Mouse (Mus musculus) neural tube, embryonic 13.5 days (tissue): Measurements from ENCODE around the gene Cd300lf. TPM values are rescaled to one million over a fixed set of nuclear protein-coding genes. Genes with fewer than 3 reads are reported as not detected.

Source experiments
- ATAC-seq: fragments of 200-750 bp; cut with Nextera tagmentation; 2 replicates; pipeline ENCODE4 v1.8.0; 2017; ENCODE audit warnings: low read depth, mild to moderate bottlenecking, moderate TSS enrichment, moderate library complexity
- H3K27ac ChIP-seq: fragments of 300-500 bp; sonication (generic); replicated peaks from 2 replicates; pipeline ENCODE4 v1.5.1; 2015; ENCODE audit warnings: moderate library complexity, mild to moderate bottlenecking, inconsistent platforms
- H3K27me3 ChIP-seq: fragments of 300-500 bp; sonication (generic); 2 replicates; pipeline ENCODE4 v1.6.1; 2015; ENCODE audit warnings: mild to moderate bottlenecking, inconsistent platforms
- H3K36me3 ChIP-seq: fragments of 300-500 bp; sonication (generic); 2 replicates; pipeline ENCODE4 v1.6.1; 2015; ENCODE audit warnings: mild to moderate bottlenecking, inconsistent platforms
- H3K4me1 ChIP-seq: fragments of 300-500 bp; sonication (generic); replicated peaks from 2 replicates; pipeline ENCODE4 v1.6.1; 2015; ENCODE audit warnings: inconsistent platforms
- H3K4me2 ChIP-seq: fragments of 300-500 bp; sonication (generic); 2 replicates; pipeline ENCODE4 v1.6.1; 2015; ENCODE audit warnings: inconsistent platforms, mild to moderate bottlenecking, moderate library complexity
- H3K4me3 ChIP-seq: fragments of 300-500 bp; sonication (generic); 2 replicates; pipeline ENCODE4 v1.5.1; 2015; ENCODE audit warnings: mild to moderate bottlenecking, inconsistent platforms
- H3K9ac ChIP-seq: fragments of 300-500 bp; sonication (generic); 2 replicates; pipeline ENCODE4 v1.6.1; 2015; ENCODE audit warnings: moderate library complexity, mild to moderate bottlenecking, inconsistent platforms
- H3K9me3 ChIP-seq: fragments of 300-500 bp; sonication (generic); 2 replicates; pipeline ENCODE4 v1.6.1; 2016; ENCODE audit warnings: inconsistent platforms
- WGBS: fragments of 180-500 bp; shearing (Covaris S2); methylation state at CpG from one replicate; pipeline ENCODE4 v1.1.7; 2015; 5-methylcytosine and 5-hydroxymethylcytosine counted together
- polyA plus RNA-seq: library from polyadenylated mRNA; unstranded; fragments of >200 nt; fragmentation: Nextera tagmentation; extraction: Ambion mirVana; gene quantifications from 2 replicates; pipeline ENCODE4 v1.2.1, GENCODE M21; 2015

Gene Cd300lf
- polyA plus RNA-seq, 1 experiment from 2014 or later, result 0.14 TPM

DNA sequence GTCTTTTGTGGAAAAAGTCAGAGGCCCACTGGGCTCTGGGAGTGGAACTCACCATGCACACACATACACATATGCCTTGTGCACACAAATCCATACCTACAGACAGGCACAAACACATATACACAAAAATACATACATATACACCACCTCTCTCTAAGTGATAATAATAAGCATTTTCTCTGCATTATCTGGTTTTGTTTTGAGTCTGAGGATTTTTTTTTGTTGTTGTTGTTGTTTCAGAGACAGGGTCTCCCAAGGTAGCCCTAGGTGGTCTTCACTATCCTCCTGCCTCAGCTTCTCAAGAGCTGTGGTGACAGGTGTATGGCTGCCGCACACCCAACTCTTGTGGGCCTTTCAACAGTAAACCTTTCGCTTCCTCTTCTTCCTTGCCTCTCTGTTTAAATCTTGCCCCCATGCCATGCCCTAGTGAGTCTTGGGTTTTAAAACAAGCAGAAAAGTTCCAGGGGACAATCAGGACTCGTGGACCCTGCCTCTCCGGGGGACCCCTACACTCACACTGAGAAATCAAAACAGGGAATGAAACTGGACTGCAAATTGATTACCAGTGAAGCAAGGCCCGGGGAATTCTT, 33.7 kb downstream of the Cd300lf start:
- Histone ChIP-seq H3K9me3 (no peaks in the 10 kb centered on the region), H3K9ac (no peak overlapping the region), H3K36me3 (no peaks in the 10 kb centered on the region), H3K4me1 (peaks cover 14% of the 10 kb centered on the region), H3K27ac (no peak overlapping the region), H3K27me3 (no peaks in the 10 kb centered on the region), H3K4me2 (no peak overlapping the region), H3K4me3 (no peak overlapping the region)
- 76% methylated on average over 5 of the region's 5 CpGs for WGBS
- ATAC-seq, result no peak

DNA sequence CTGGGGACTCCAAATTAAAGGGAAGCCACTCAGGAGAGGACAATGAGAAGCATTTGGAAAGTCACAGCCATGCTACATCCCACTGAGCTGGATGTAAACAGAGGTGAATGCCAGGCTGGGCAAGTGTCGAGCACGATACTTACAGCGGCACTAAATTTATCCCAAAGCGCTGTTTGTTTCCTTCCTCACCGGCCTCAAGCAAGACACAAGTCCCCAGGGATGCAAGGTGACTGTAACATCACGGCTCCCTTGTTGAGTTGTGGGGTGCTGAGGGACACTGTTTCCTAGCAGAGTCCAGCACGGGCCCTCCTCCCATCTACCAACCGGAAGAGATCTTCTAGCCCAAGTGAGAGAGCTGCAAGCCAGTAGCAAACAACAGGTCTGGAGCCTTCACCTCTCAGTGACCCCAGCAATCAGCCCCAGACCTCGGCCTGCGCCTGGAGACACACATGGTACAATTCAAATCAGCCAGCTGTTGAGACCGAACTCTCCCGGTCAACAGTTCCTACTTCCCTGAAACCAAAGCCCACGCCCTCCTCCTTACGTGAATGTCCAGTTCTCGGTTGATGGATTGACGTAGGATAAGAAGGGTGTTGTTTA, 34.5 kb downstream of the Cd300lf start:
- Histone ChIP-seq H3K27ac (no peak overlapping the region), H3K36me3 (no peaks in the 10 kb centered on the region), H3K9ac (no peak overlapping the region), H3K27me3 (no peaks in the 10 kb centered on the region), H3K4me2 (no peak overlapping the region), H3K9me3 (no peaks in the 10 kb centered on the region), H3K4me3 (no peak overlapping the region), H3K4me1 (peaks cover 14% of the 10 kb centered on the region)
- no peak for ATAC-seq
- WGBS, result 56% methylated on average over 16 of the region's 16 CpGs

DNA sequence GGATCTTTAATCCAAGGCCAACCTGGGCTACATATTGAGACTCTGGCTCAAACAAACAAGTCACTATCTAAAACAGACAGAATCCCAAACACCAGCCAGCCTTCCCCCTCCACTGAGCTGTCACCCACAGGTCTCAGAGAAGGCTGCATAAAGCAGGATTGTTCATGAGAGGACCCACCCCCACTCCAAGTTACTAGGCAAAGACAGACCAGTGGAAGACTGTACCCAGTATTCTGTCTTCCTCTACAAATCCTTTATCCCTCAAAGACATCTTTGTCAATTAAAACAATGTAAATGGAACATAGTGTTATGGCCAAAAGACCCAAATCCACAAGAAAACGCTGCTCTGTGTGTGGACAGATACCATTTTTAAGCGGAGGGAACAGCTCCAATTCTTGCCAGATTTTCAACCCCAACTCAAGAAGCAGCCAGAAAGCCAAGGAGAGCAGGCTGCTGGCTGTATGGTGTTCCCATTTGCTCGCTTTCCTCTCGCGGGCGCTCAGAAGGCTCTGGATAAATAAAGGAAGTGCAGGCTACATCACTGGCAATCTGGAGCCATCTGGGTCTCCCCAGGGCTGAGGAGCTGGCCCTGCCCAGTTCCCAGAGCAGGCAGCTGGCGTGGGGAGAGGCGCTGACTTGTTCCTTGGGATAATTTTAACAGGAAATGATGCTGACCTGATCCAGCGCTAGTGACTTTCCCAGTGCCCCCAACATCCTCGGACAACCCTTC, 35.4 kb downstream of the Cd300lf start:
- whole genome bisulfite sequencing, result 62% methylated on average over 10 of the region's 10 CpGs
- Histone ChIP-seq H3K4me2 (no peak overlapping the region), H3K27ac (no peak overlapping the region), H3K4me3 (no peak overlapping the region), H3K9me3 (0 out of 2 replicates have a peak, but pooled peaks cover 2% of the 10 kb centered on the region), H3K36me3 (no peaks in the 10 kb centered on the region), H3K27me3 (no peaks in the 10 kb centered on the region), H3K4me1 (peaks cover 14% of the 10 kb centered on the region), H3K9ac (no peak overlapping the region)
- no peak for ATAC-seq

DNA sequence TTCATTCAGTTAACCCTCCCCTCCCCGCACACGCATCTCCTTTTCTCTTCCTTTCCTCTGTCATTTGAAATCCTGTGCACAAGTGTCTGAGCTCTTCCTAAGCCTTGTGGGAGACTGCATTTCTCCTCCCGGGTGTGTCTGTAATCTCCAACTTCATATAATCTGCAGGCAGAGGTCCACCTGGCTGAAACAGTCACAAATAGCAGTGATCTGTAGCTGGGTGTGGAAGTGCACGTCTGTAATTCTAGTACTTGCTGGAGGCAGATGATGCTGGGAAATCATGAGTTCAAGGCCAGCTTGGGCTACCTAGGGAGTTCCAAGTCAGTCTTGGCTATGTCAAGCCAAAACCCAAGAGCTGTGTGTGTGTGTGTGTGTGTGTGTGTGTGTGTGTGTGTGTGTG, 41.7 kb downstream of the Cd300lf start:
- H3K4me2 ChIP-seq, result peak overlapping the region; percentile 53
- H3K9me3 ChIP-seq, result peaks cover 6% of the 10 kb centered on the region; the same call in 1 of the 2 replicates
- no peak overlapping the region for H3K27ac ChIP-seq
- H3K4me1 ChIP-seq, result peaks cover 11% of the 10 kb centered on the region
- H3K27me3 ChIP-seq, result peaks cover 39% of the 10 kb centered on the region
- WGBS, result 18% methylated on average over 4 of the region's 4 CpGs
- no peak overlapping the region for H3K9ac ChIP-seq
- H3K4me3 ChIP-seq, result peak overlapping the region; percentile 23; the same call in 1 of the 2 replicates
- ATAC-seq, result no peak
- H3K36me3 ChIP-seq, result no peaks in the 10 kb centered on the region

DNA sequence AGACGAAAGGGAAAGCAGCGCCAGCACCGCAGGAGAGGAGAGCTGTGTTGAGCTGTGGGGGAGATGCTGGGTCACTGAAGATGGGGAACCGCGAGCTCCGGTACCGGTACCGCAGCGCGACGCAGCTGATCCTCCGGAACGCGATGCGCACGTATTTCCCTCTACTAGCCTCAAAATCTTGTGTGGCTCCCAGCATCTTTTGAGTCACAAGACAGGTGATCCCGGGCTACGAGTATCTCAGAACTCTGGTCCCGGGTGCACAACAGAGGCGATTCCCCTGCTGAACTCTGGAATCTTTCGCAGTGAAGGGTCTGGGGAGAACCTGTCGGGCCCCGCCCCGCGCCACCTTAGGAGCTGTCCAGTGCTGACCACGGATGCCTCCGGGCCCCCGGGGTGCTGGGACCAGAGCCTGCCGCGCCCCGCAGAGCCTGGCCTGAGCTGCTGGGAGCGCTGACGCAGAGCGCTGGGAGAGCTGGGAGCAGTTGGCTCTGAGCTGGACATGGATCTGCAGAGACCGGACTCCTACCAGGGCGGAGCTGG, 42.4 kb downstream of the Cd300lf start, which contains the start of gene Rab37:
TSS of gene Rab37 (plus strand) at position 70 of the 540 bp plus-strand sequence.
- H3K4me1 ChIP-seq, result peaks cover 11% of the 10 kb centered on the region
- H3K9ac ChIP-seq, result peak within 1 kb of the TSS; percentile 50; the same call in 1 of the 2 replicates
- H3K4me2 ChIP-seq, result peak within 1 kb of the TSS; percentile 53
- peaks cover 39% of the 10 kb centered on the region for H3K27me3 ChIP-seq
- H3K36me3 ChIP-seq, result no peaks in the 10 kb centered on the region
- H3K27ac ChIP-seq, result no peak within 1 kb of the TSS
- WGBS, result 2% methylated on average over 36 of the region's 36 CpGs
- 0 out of 2 replicates have a peak, but pooled peaks have one; percentile 27 for ATAC-seq
- peak within 1 kb of the TSS; percentile 23 for H3K4me3 ChIP-seq
- peaks cover 6% of the 10 kb centered on the region; the same call in 1 of the 2 replicates for H3K9me3 ChIP-seq

DNA sequence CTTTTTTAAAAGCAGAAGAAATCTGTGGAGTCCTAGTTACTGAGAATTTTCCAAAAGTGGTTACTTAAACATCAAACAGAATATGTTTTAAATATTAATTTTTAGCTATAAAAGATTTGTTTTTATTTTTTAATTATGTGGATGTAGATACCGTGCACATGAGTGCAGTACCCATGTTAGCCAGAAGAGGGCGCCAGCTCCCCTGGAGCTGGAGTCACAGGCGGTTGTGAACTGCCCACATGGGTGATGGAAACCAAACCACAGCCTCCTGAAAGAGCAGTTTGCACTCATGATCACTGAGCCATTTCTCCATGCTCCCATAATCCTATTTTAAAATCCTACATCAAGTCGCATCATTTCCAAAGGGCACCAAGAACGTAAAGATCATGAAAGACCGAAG, 43.9 kb downstream of the Cd300lf start:
- Histone ChIP-seq H3K9me3 (peaks cover 6% of the 10 kb centered on the region; the same call in 1 of the 2 replicates), H3K9ac (no peak overlapping the region), H3K4me3 (no peak overlapping the region), H3K36me3 (no peaks in the 10 kb centered on the region), H3K4me2 (no peak overlapping the region), H3K4me1 (peaks cover 14% of the 10 kb centered on the region), H3K27me3 (peaks cover 39% of the 10 kb centered on the region), H3K27ac (no peak overlapping the region)
- ATAC-seq, result no peak
- WGBS, result 68% methylated on average over 6 of the region's 6 CpGs

DNA sequence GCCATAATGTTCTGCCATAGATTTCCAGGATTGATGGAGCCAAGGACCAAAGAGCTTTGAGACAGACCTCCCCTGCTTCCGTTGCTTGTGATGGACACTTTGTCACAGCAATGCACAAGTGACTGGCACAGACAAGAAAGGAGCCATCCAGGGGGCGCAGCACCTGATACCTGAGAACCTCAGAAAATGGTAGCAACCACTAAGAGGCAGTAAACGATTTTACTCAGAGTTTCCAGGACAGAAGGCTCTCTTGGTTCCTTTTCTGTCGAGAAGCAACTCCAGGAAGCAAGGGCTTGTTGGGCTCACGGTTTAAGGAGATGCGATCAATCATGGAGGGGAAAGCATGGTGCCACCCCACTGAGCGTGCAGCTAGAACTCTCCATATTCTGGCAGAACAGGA, 47.6 kb downstream of the Cd300lf start:
- H3K4me1 ChIP-seq, result peaks cover 19% of the 10 kb centered on the region
- no peak overlapping the region for H3K27ac ChIP-seq
- H3K9ac ChIP-seq, result no peak overlapping the region
- no peaks in the 10 kb centered on the region for H3K36me3 ChIP-seq
- ATAC-seq, result no peak
- no peak overlapping the region for H3K4me3 ChIP-seq
- peaks cover 33% of the 10 kb centered on the region for H3K27me3 ChIP-seq
- no peak overlapping the region for H3K4me2 ChIP-seq
- WGBS, result 66% methylated on average over 7 of the region's 7 CpGs
- H3K9me3 ChIP-seq, result no peaks in the 10 kb centered on the region; the same call in 1 of the 2 replicates

DNA sequence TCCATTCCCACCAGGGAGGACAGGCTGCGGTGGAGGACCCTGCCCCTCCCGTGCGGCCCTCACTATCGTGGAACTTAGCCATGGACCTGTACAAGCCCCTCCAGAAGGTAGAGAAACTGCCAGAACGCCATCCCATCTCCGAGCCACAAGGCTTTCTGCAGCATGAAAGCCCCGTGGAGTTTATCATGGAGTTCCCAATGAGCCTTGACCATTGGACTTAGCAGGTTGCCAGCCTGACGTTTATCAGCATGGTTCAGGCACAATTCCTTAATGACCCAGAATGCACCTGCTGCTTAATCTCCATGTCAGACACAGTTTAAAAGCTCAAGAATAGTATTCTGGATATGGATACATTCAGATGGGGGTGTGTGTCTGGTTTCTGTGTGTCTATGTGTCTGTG, 48.7 kb downstream of the Cd300lf start:
- H3K9me3 ChIP-seq, result no peaks in the 10 kb centered on the region; the same call in 1 of the 2 replicates
- H3K27me3 ChIP-seq, result peaks cover 24% of the 10 kb centered on the region
- H3K4me2 ChIP-seq, result no peak overlapping the region
- no peaks in the 10 kb centered on the region for H3K36me3 ChIP-seq
- H3K4me1 ChIP-seq, result peaks cover 18% of the 10 kb centered on the region
- H3K9ac ChIP-seq, result no peak overlapping the region
- ATAC-seq, result no peak
- no peak overlapping the region for H3K4me3 ChIP-seq
- H3K27ac ChIP-seq, result no peak overlapping the region
- 49% methylated on average over 8 of the region's 8 CpGs for WGBS

DNA sequence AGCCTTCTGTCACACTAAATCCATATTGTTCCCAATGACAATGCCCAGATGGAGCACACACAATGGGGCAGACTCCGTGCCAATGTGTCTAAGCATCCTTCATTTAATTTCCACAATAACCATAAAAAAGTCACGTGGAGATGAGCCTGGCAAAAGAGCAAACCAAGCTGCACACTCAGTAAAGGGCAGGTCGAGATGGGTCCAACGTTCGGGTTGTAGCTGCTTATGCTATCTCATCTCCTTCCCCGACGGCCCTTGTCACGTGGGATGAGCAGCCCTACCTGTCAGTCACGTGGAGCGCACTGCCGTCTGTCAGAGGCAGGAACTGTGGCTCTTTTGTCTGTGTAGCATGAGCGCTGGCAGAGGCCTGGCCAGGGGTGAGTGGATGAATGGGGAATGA, 49.2 kb downstream of the Cd300lf start:
- H3K27ac ChIP-seq, result no peak overlapping the region
- no peak overlapping the region for H3K4me2 ChIP-seq
- ATAC-seq, result no peak
- 21% methylated on average over 12 of the region's 12 CpGs for WGBS
- peaks cover 18% of the 10 kb centered on the region for H3K4me1 ChIP-seq
- no peaks in the 10 kb centered on the region for H3K9me3 ChIP-seq
- no peak overlapping the region for H3K4me3 ChIP-seq
- no peak overlapping the region for H3K9ac ChIP-seq
- H3K27me3 ChIP-seq, result peaks cover 21% of the 10 kb centered on the region
- H3K36me3 ChIP-seq, result no peaks in the 10 kb centered on the region

DNA sequence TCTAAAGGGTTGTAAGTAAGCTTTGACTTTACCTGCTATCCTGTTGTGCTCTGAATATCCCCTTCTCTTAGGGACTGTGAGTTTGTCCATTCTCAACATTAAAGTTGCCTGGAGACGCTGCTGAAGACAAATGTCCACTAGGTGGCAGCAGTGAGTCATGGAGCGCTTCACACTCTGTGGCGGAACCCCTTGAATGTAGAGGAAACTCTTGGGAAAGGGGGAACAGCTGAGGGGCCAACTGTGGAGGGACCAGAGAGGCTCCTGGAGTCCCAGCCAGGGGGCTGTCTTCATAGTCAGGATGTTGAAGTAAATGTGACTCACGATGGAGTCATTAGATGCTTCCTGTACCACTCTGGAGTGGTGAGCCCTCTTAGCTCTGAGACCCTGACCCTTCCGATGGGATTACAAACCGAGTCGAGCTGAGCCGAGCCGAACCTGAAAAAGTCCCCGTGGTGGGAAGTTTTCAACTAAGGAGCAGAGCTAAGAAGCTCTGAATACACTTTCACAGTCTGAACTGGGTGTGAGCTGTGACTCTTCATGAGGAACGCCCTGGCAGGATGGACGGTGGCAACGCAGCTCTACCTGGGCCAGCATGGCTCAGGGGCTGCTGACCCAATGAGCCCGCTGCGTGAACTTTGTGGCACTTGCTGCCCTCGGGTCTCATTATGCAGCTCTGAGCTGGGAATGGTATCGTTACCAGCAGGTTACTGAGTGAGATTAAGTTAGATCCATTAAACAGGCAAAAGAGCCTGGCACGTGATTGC, 50.2 kb downstream of the Cd300lf start:
- 43% methylated on average over 18 of the region's 18 CpGs for WGBS
- ATAC-seq, result peak; percentile 49; the same call in 1 of the 2 replicates
- H3K9ac ChIP-seq, result no peak overlapping the region

DNA sequence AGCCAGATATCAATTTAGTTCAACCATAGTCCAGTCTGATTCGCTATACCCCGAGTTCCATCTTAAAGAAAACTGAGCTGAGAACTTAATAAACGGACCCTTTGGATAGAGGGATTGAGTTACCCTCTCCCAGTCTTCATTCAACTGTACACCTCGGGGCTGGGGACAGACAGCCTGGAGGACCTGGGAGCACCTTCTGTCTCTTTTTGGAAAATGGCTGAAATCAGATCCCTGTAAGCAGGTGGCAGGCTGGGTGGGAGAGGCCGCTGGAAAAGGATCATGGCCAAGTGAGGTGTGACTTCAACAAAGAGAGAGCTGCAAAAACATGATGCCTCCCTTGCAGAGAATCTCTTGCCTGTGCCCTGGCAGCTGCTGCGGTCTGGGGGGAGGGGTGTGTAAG, 51.6 kb downstream of the Cd300lf start:
- no peak overlapping the region for H3K9ac ChIP-seq
- ATAC-seq, result no peak
- H3K36me3 ChIP-seq, result no peaks in the 10 kb centered on the region
- H3K4me1 ChIP-seq, result peaks cover 18% of the 10 kb centered on the region
- no peaks in the 10 kb centered on the region for H3K9me3 ChIP-seq
- H3K4me3 ChIP-seq, result no peak overlapping the region
- 77% methylated on average over 6 of the region's 6 CpGs for WGBS
- no peak overlapping the region for H3K4me2 ChIP-seq
- no peak overlapping the region for H3K27ac ChIP-seq
- peaks cover 17% of the 10 kb centered on the region; the same call in 1 of the 2 replicates for H3K27me3 ChIP-seq

More for the DNA sequence above, 50.2 kb downstream of the Cd300lf start:
- Histone ChIP-seq H3K4me3 (no peak overlapping the region), H3K4me2 (no peak overlapping the region), H3K36me3 (no peaks in the 10 kb centered on the region), H3K9me3 (no peaks in the 10 kb centered on the region), H3K4me1 (peaks cover 18% of the 10 kb centered on the region), H3K27ac (no peak overlapping the region), H3K27me3 (peaks cover 17% of the 10 kb centered on the region; the same call in 1 of the 2 replicates)
